Mouse (Mus musculus) spleen, postnatal 4 days (tissue): ENCODE results near the gene Btnl2.

Source experiments
- DNase-seq, 2 experiments: peaks; one replicate each; pipeline ENCODE4 v3.0.0; 2022; ENCODE audit warnings: low spot score in 2 of 2

Btnl2 gene

DNA sequence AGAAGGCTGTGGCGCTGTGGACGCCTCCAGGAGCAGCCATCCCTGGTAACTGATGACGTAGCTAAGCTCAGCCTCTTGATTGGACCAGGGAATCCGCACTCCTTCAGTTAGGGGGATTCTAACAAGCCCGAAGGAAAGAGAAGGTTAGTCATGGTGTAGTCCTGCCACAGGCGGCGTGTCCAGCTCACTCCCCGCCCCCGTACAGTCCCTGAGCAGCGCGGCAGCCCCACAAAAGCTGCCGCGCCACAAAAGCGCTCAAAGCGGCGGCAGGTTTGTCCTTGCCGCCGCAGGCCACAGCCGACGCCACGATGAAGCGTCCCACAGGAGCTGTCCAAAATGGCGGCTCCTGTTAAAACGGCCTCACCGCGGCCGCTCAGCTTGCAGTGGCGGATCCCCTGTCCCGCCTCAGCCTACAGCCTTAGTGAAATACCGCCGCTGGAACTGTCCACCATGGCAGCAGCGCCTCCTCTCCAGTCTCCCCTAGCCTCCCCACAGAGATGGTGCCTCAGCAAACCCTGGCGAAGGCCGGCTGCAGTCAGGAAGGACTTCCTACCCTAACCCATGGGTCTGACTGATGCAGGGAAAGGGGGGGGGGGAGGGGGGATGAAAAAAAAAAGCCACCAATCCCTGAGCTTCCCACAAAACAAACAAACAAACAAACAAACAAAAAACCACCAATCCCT, 44.2 kb downstream of the Btnl2 start, which contains the start of gene BC051142:
TSS of gene BC051142 (plus strand) at position 110 of the 683 bp plus-strand sequence.
- DNase-seq: peak; percentile 68 to 81

GRCm38 (mm10) chr17:34399394-34399715, 44.7 kb downstream of the Btnl2 start:
- DNase-seq: no peak

- DNase-seq: peak; percentile 70 to 84
Observed at GRCm38 (mm10) chr17:34411117-34411516, 56.5 kb downstream of the Btnl2 start.
